Mouse (Mus musculus): ENCODE results near the gene Foxn3.

DNA sequence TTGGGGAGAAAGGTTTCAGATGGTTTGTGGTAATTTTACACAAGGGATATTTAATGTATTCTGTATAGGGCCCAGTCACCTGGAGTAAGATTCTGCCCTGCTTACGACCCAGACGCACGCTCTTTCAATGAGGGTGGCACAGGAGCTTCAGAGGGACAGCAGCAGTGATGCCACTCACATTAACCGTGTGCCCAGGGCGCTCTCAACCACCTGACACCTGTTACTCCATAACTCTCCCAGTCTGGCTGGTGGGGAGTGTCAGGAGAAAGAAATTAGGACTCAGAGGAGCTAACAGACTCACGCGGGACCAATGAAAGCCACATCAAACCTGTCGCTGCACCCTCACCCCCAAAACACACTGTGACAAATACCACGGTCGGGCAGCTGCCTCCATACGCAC lies 209.7 kb downstream of the Foxn3 start:
- TF ChIP-seq CTCF (conservative IDR thresholded peaks at IDR 0.05 in 1 of 2, IDR thresholded peaks at IDR 0.05 in 1 of 2; ENCODE audit: low read depth in 2 of 2, low read length in 2 of 2) (no peak), JUND (conservative IDR thresholded peaks at IDR 0.05; ENCODE audit: low read depth, low read length) (no peak), GABPA (IDR thresholded peaks at IDR 0.05; ENCODE audit: insufficient replicate concordance, low read depth, low read length) (no peak), POLR2A (IDR thresholded peaks at IDR 0.05; ENCODE audit: low read depth, low read length) (no peak), CHD1 (IDR thresholded peaks at IDR 0.05; ENCODE audit: low read depth, low read length) (no peak), MAFK (IDR thresholded peaks at IDR 0.05; ENCODE audit: insufficient replicate concordance, low read length) (no peak), RAD21 (IDR thresholded peaks at IDR 0.05; ENCODE audit: low read depth, low read length) (no peak), MAX (IDR thresholded peaks at IDR 0.05; ENCODE audit: low read length) (no peak), SMC3 (IDR thresholded peaks at IDR 0.05; ENCODE audit: low read depth, low read length) (no peak), MXI1 (IDR thresholded peaks at IDR 0.05; ENCODE audit: low read depth, low read length) (no peak), BHLHE40 (IDR thresholded peaks at IDR 0.05; ENCODE audit: low read depth, low read length) (no peak)

Data from CH12.LX (cell line).